Mouse (Mus musculus): ENCODE results near the gene Cnnm2.

GRCm38 (mm10) chr19:46763356-46763755 lies 2.0 kb downstream of the Cnnm2 start:
- TF ChIP-seq CTCF (IDR thresholded peaks at IDR 0.05; ENCODE audit: borderline replicate concordance, control insufficient read depth, extremely low read depth, insufficient read depth, low read length, poor library complexity), result no peak
- TF ChIP-seq POLR2A (IDR thresholded peaks at IDR 0.05; ENCODE audit: control insufficient read depth, extremely low read depth, insufficient read depth, low read length, poor library complexity), result no peak
